ENCODE assay signal across 11 mouse cellular contexts in the genomic region with DNA sequence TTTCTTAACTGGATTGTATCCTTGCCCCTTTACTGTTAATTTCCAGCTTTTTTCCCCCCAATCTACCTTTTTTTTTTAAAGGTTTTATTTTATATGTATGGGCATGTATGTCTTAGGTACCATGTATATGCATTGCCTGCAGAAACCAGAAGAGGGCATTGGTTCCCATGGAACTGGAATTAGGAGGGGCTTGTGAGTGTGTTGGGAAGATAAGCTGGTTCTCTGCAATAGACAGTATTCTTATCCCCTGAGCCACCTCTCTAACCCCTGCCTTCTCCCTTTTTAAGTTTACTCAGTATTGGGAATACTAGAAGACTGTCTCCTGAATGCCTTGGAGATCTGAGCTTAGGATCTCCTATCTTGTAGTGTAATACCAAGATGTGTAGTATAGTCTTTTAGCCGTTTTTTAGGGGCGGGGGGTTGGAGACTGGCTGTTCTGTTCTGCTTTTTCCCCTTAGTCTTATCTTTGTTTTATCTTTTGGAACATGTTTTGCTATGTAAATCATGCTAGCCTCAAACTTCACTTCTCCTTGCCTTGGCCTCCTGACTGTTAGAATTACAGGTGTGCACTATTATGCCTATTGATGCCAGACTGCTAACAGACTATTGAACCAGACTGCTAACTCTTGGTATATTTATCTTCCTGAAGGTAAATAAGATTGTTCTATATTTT.
A peak's percentile ranks its signal among the peaks of the same experiment; 100 is the strongest.
DNase-seq lines count a peak whose midpoint lies in the region; ATAC-seq and TF ChIP-seq lines count a peak whose summit lies in the region.
"Had no signal": no experiment of that assay in that cellular context is flagged by ENCODE, and none has a peak within 500 bp of the region (broad histone marks: within the 10 kb centered on the region; RNA-seq: fewer than 3 reads in every experiment).

No protein-coding gene starts in this region.

- TF ChIP-seq POLR2A in brain, embryonic 14.5 days (IDR thresholded peaks at IDR 0.05; ENCODE audit: borderline replicate concordance, extremely low read depth, insufficient read depth, insufficient read length, poor library complexity, severe bottlenecking): no peak

- TF ChIP-seq CTCF in E14TG2a.4 (conservative IDR thresholded peaks at IDR 0.05; ENCODE audit: low read length): peak; percentile 34
- no peak for TF ChIP-seq CTCF in brain, embryonic 14.5 days (IDR thresholded peaks at IDR 0.05; ENCODE audit: borderline replicate concordance, extremely low read depth, insufficient read depth, insufficient read length)

- H3K4me2 ChIP-seq in heart, embryonic 12.5 days: no peak overlapping the region
- peak overlapping the region; percentile 48 for H3K4me2 ChIP-seq in liver, embryonic 15.5 days
- H3K4me2 ChIP-seq: hindbrain, embryonic 14.5 days; neural tube, embryonic 12.5 days had no signal

- H3K27ac ChIP-seq in heart, embryonic 12.5 days (ENCODE audit: poor library complexity, severe bottlenecking): no peak overlapping the region
- peak overlapping the region; percentile 61 for H3K27ac ChIP-seq in liver, embryonic 15.5 days (replicated peaks)
- H3K27ac ChIP-seq in hindbrain, embryonic 10.5 days: no peak overlapping the region
- H3K27ac ChIP-seq: hindbrain, embryonic 14.5 days; neural tube, embryonic 12.5 days had no signal

- H3K27me3 ChIP-seq in heart, embryonic 12.5 days (replicated peaks): no peaks in the 10 kb centered on the region
- no peaks in the 10 kb centered on the region for H3K27me3 ChIP-seq in E14TG2a.4 (ENCODE audit: insufficient read depth, low read length)
- no peaks in the 10 kb centered on the region for H3K27me3 ChIP-seq in liver, embryonic 15.5 days
- no peaks in the 10 kb centered on the region for H3K27me3 ChIP-seq in hindbrain, embryonic 10.5 days (ENCODE audit: insufficient read depth, poor library complexity, severe bottlenecking)
- H3K27me3 ChIP-seq: neural tube, embryonic 12.5 days had no signal

- ATAC-seq in heart, embryonic 12.5 days (ENCODE audit: insufficient number of reproducible peaks, low FRiP score): peak; percentile 22; the same call in 1 of the 2 replicates
- peak; percentile 95 for ATAC-seq in liver, embryonic 15.5 days (ENCODE audit: insufficient read depth)

- no peaks in the 10 kb centered on the region for H3K4me1 ChIP-seq in heart, embryonic 12.5 days (replicated peaks)
- no peaks in the 10 kb centered on the region for H3K4me1 ChIP-seq in E14TG2a.4 (replicated peaks; ENCODE audit: low read depth, low read length)
- H3K4me1 ChIP-seq in liver, embryonic 15.5 days (replicated peaks): peaks cover 17% of the 10 kb centered on the region
- H3K4me1 ChIP-seq in hindbrain, embryonic 10.5 days (replicated peaks): no peaks in the 10 kb centered on the region
- H3K4me1 ChIP-seq: neural tube, embryonic 12.5 days had no signal

- 80% methylated on average over 2 of the region's 2 CpGs for WGBS in heart, embryonic 12.5 days
- 25% methylated on average over 2 of the region's 2 CpGs for WGBS in liver, embryonic 15.5 days (ENCODE audit: insufficient replicate concordance)
- WGBS in hindbrain, embryonic 10.5 days: 92% methylated on average over 2 of the region's 2 CpGs

- no peak for DNase-seq in heart, adult 9 months (ENCODE audit: low spot score in 2 of 2)
- peak; percentile 37 for DNase-seq in brain, embryonic 14.5 days (ENCODE audit: low read depth)
- DNase-seq in cerebellum, postnatal 36 days: no peak
- DNase-seq in ovary, postnatal 10 days (ENCODE audit: low spot score): no peak
- DNase-seq in hindbrain, embryonic 10.5 days (ENCODE audit: low spot score): no peak
- DNase-seq: gastrocnemius, postnatal 36 days had no signal

- H3K9ac ChIP-seq in heart, embryonic 12.5 days: no peak overlapping the region
- H3K9ac ChIP-seq in liver, embryonic 15.5 days: no peak overlapping the region
- H3K9ac ChIP-seq: hindbrain, embryonic 14.5 days; neural tube, embryonic 12.5 days had no signal

- H3K9me3 ChIP-seq in heart, embryonic 12.5 days (replicated peaks): no peaks in the 10 kb centered on the region
- H3K9me3 ChIP-seq in E14TG2a.4 (ENCODE audit: low read length): no peaks in the 10 kb centered on the region
- no peaks in the 10 kb centered on the region for H3K9me3 ChIP-seq in liver, embryonic 15.5 days (replicated peaks)
- H3K9me3 ChIP-seq in hindbrain, embryonic 10.5 days: no peaks in the 10 kb centered on the region
- H3K9me3 ChIP-seq: neural tube, embryonic 12.5 days had no signal

- no peak overlapping the region for H3K4me3 ChIP-seq in heart, embryonic 12.5 days
- no peak overlapping the region for H3K4me3 ChIP-seq in E14TG2a.4 (replicated peaks; ENCODE audit: low read length)
- H3K4me3 ChIP-seq in liver, embryonic 15.5 days (replicated peaks): no peak overlapping the region
- no peak overlapping the region for H3K4me3 ChIP-seq in hindbrain, embryonic 10.5 days
- H3K4me3 ChIP-seq: neural tube, embryonic 12.5 days had no signal

- H3K36me3 ChIP-seq in heart, embryonic 12.5 days: peaks cover 21% of the 10 kb centered on the region
- peaks cover 19% of the 10 kb centered on the region for H3K36me3 ChIP-seq in E14TG2a.4 (ENCODE audit: insufficient read depth, low read length)
- peaks cover 17% of the 10 kb centered on the region for H3K36me3 ChIP-seq in liver, embryonic 15.5 days (replicated peaks)
- H3K36me3 ChIP-seq in hindbrain, embryonic 10.5 days: peaks cover 54% of the 10 kb centered on the region
